Mouse (Mus musculus): Measurements from ENCODE around the gene Dnah11. TPM values are rescaled to one million over a fixed set of nuclear protein-coding genes. Genes with fewer than 3 reads are reported as not detected.
A peak's percentile ranks its signal among the peaks of the same experiment; 100 is the strongest.

The Dnah11 gene
- polyA plus RNA-seq, 1 experiment: not detected

- Histone ChIP-seq H3K4me2 (ENCODE audit: low read depth) (no peak overlapping the region), H3K4me3 (no peak overlapping the region), H3K27me3 (ENCODE audit: control insufficient read depth, insufficient read depth, insufficient read length) (no peaks in the 10 kb centered on the region), H3ac (ENCODE audit: control insufficient read depth, insufficient read length) (no peak overlapping the region), H3K36me3 (ENCODE audit: control insufficient read depth, insufficient read depth) (no peaks in the 10 kb centered on the region), H3K79me2 (ENCODE audit: control insufficient read depth, insufficient read depth) (no peaks in the 10 kb centered on the region)
- TF ChIP-seq POLR2AphosphoS2 (IDR thresholded peaks at IDR 0.05; ENCODE audit: insufficient read length, low read depth) (no peak), TCF12 (IDR thresholded peaks at IDR 0.05; ENCODE audit: insufficient read depth, poor library complexity, severe bottlenecking) (no peak), CEBPB (IDR thresholded peaks at IDR 0.05; ENCODE audit: insufficient read depth, poor library complexity, severe bottlenecking) (no peak), POLR2A (IDR thresholded peaks at IDR 0.05; ENCODE audit: insufficient read length, low read depth) (no peak), USF1 (IDR thresholded peaks at IDR 0.05; ENCODE audit: low read depth) (no peak), REST (IDR thresholded peaks at IDR 0.05; ENCODE audit: insufficient read depth, insufficient read length) (no peak), MYOD1 (IDR thresholded peaks at IDR 0.05; ENCODE audit: control insufficient read depth in 1 of 3, insufficient read length in 2 of 3, low read depth in 2 of 3) (no peak), TCF3 (IDR thresholded peaks at IDR 0.05; ENCODE audit: insufficient read length, low read depth) (no peak)
These were observed 9.3 kb downstream of the Dnah11 start for GRCm38 (mm10) chr12:118189535-118189934.

- H3ac ChIP-seq (ENCODE audit: control insufficient read depth, insufficient read length): no peak overlapping the region
- no peaks in the 10 kb centered on the region for H3K79me2 ChIP-seq (ENCODE audit: control insufficient read depth, insufficient read depth)
- no peak overlapping the region for H3K4me3 ChIP-seq
- no peaks in the 10 kb centered on the region for H3K36me3 ChIP-seq (ENCODE audit: control insufficient read depth, insufficient read depth)
- no peak overlapping the region for H3K4me2 ChIP-seq (ENCODE audit: low read depth)
- TF ChIP-seq SRF (IDR thresholded peaks at IDR 0.05; ENCODE audit: control insufficient read depth, insufficient read length, low read depth): no peak
- no peak for TF ChIP-seq POLR2AphosphoS2 (IDR thresholded peaks at IDR 0.05; ENCODE audit: insufficient read length, low read depth)
- no peak for TF ChIP-seq POLR2A (IDR thresholded peaks at IDR 0.05; ENCODE audit: insufficient read length, low read depth)
- TF ChIP-seq MAX (IDR thresholded peaks at IDR 0.05; ENCODE audit: low read depth): no peak
- no peak for TF ChIP-seq E2F4 (IDR thresholded peaks at IDR 0.05; ENCODE audit: insufficient read depth)
- TF ChIP-seq USF1 (IDR thresholded peaks at IDR 0.05; ENCODE audit: low read depth): no peak
- no peak for TF ChIP-seq REST (IDR thresholded peaks at IDR 0.05; ENCODE audit: insufficient read depth, insufficient read length)
- TF ChIP-seq MYOG (IDR thresholded peaks at IDR 0.05; ENCODE audit: control insufficient read depth in 1 of 3, insufficient read depth in 1 of 3, insufficient read length in 2 of 3, low read depth in 2 of 3): no peak
- no peak for TF ChIP-seq TCF12 (IDR thresholded peaks at IDR 0.05; ENCODE audit: insufficient read depth, poor library complexity, severe bottlenecking)
- TF ChIP-seq MYOD1 (IDR thresholded peaks at IDR 0.05; ENCODE audit: control insufficient read depth in 1 of 3, insufficient read length in 2 of 3, low read depth in 2 of 3): no peak
- TF ChIP-seq TCF3 (IDR thresholded peaks at IDR 0.05; ENCODE audit: insufficient read length, low read depth): no peak
- TF ChIP-seq CEBPB (IDR thresholded peaks at IDR 0.05; ENCODE audit: insufficient read depth, poor library complexity, severe bottlenecking): no peak
- no peaks in the 10 kb centered on the region for H3K27me3 ChIP-seq (ENCODE audit: control insufficient read depth, insufficient read depth, insufficient read length)
These were observed 11.2 kb downstream of the Dnah11 start for GRCm38 (mm10) chr12:118187663-118188062.

DNA sequence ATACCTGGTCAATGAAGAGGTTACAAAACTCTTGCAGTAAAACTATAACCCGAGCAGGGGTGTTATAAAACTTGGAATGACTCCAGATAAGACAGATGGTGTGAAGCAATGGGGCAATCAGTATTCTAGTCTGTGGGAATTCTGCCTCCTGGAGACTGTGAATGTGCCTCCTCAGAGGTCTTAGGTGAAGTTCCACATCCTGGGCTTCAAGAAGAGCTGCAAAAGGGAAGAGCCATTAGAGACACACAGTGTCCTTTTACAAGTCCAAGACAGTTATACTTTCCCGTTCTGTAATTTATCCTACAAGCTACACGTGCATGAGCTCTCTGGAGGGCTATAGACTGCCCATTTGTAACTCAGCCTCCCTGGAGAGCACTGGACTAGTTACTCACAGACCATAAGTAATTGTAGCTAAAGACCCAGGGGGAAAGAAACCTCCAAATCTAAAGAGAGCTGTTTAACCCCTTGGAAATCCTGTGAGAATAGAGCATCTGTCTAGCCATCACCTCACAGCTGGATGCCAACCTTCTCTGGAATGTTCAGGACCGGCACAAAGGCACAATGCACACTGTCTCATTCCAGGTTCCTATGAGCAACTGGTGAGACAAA is 11.9 kb downstream of the Dnah11 start:
- no peaks in the 10 kb centered on the region for H3K27me3 ChIP-seq (ENCODE audit: control insufficient read depth, insufficient read depth, insufficient read length)
- H3K4me3 ChIP-seq: no peak overlapping the region
- H3K79me2 ChIP-seq (ENCODE audit: control insufficient read depth, insufficient read depth): no peaks in the 10 kb centered on the region
- peak overlapping the region; percentile 12 for H3K4me2 ChIP-seq (ENCODE audit: low read depth)
- no peaks in the 10 kb centered on the region for H3K36me3 ChIP-seq (ENCODE audit: control insufficient read depth, insufficient read depth)
- H3ac ChIP-seq (ENCODE audit: control insufficient read depth, insufficient read length): no peak overlapping the region
- TF ChIP-seq MYOD1 (IDR thresholded peaks at IDR 0.05; ENCODE audit: control insufficient read depth in 1 of 3, insufficient read length in 2 of 3, low read depth in 2 of 3) (no peak), USF1 (IDR thresholded peaks at IDR 0.05; ENCODE audit: low read depth) (no peak), POLR2AphosphoS2 (IDR thresholded peaks at IDR 0.05; ENCODE audit: insufficient read length, low read depth) (no peak), TCF12 (IDR thresholded peaks at IDR 0.05; ENCODE audit: insufficient read depth, poor library complexity, severe bottlenecking) (no peak), SRF (IDR thresholded peaks at IDR 0.05; ENCODE audit: control insufficient read depth, insufficient read length, low read depth) (no peak)

DNA sequence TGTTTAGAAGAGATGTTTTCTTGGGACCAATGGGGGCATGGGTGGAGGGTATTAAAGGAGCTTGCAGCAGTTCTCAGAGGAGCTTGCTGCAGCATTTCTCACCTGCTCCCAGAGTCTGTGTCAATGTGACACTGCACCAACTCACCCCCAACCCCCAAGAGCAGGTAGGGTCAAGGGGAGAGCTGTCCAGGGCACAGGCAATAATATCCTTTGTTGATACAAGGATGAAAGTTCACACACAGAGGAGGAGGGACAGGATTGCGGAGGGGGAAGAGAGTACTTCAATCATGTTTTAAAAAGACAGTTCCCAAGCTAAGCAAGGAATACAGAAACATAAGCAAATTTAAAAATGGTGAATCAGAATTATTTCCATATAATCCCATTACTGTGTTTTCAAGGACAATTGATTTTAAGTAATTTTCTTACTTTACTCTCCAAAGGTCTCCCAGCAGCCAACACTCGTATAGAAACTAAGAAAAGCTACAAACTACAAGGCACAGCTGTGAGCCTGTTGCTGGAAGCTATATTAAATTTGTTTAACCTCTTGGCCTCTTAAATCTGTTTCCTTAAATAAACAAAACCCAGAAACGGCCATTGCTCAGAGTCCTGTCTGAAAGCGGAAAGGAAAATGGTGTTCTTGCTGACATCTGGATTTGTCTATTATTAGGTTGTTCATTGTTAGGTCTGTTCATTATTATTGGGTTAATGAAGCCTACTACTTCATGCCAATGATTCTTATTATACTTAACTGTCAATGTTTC is 12.5 kb downstream of the Dnah11 start:
- TF ChIP-seq MYOD1 (IDR thresholded peaks at IDR 0.05; ENCODE audit: control insufficient read depth in 1 of 3, insufficient read length in 2 of 3, low read depth in 2 of 3) (no peak), CEBPB (IDR thresholded peaks at IDR 0.05; ENCODE audit: insufficient read depth, poor library complexity, severe bottlenecking) (no peak), POLR2A (IDR thresholded peaks at IDR 0.05; ENCODE audit: insufficient read length, low read depth) (no peak), TCF3 (IDR thresholded peaks at IDR 0.05; ENCODE audit: insufficient read length, low read depth) (no peak), MYOG (IDR thresholded peaks at IDR 0.05; ENCODE audit: control insufficient read depth in 1 of 3, insufficient read depth in 1 of 3, insufficient read length in 2 of 3, low read depth in 2 of 3) (no peak), SRF (IDR thresholded peaks at IDR 0.05; ENCODE audit: control insufficient read depth, insufficient read length, low read depth) (no peak), USF1 (IDR thresholded peaks at IDR 0.05; ENCODE audit: low read depth) (no peak), MAX (IDR thresholded peaks at IDR 0.05; ENCODE audit: low read depth) (no peak), E2F4 (IDR thresholded peaks at IDR 0.05; ENCODE audit: insufficient read depth) (no peak), REST (IDR thresholded peaks at IDR 0.05; ENCODE audit: insufficient read depth, insufficient read length) (no peak), TCF12 (IDR thresholded peaks at IDR 0.05; ENCODE audit: insufficient read depth, poor library complexity, severe bottlenecking) (no peak), POLR2AphosphoS2 (IDR thresholded peaks at IDR 0.05; ENCODE audit: insufficient read length, low read depth) (no peak)
- Histone ChIP-seq H3K4me2 (ENCODE audit: low read depth) (peak overlapping the region; percentile 12), H3K4me3 (no peak overlapping the region), H3K27me3 (ENCODE audit: control insufficient read depth, insufficient read depth, insufficient read length) (no peaks in the 10 kb centered on the region), H3ac (ENCODE audit: control insufficient read depth, insufficient read length) (no peak overlapping the region), H3K36me3 (ENCODE audit: control insufficient read depth, insufficient read depth) (no peaks in the 10 kb centered on the region), H3K79me2 (ENCODE audit: control insufficient read depth, insufficient read depth) (no peaks in the 10 kb centered on the region)

Data from myocyte (in vitro differentiated cells).